Mouse (Mus musculus): ENCODE measurements around the gene Slc39a11. TPM values are rescaled to one million over a fixed set of nuclear protein-coding genes. Genes with fewer than 3 reads are reported as not detected.
A peak's percentile ranks its signal among the peaks of the same experiment; 100 is the strongest.

Slc39a11 gene
- polyA plus RNA-seq, 1 experiment from 2014 or later: 23.5 TPM

DNA sequence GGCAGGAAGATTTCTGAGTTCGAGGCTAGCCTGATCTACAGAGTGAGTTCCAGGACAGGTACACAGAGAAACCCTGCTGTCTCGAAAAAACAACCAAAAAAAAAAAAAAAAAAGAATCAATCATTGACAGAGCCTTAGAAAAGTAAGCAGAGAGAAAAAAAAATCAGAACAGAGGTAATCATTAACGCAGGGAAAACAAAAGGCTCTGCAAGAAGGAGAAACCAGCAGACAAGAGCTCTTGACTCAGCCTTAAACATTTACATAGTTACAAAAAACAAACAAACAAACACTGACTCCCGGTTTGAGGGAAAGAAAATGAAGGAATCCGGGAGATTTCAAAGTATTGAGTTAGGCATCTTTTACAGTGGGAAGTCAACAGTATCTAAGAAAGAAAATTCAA, 40.3 kb downstream of the Slc39a11 start:
- WGBS: 91% methylated on average over 5 of the region's 5 CpGs
- Histone ChIP-seq H3K27ac (ENCODE audit: low read depth, low read length) (no peak overlapping the region), H3K4me1 (ENCODE audit: control insufficient read depth, insufficient read depth, low read length) (0 out of 2 replicates have a peak, but pooled peaks cover 7% of the 10 kb centered on the region), H3K4me3 (ENCODE audit: low read depth, low read length) (no peak overlapping the region), H3K36me3 (ENCODE audit: control insufficient read depth, insufficient read depth, low read length) (no peaks in the 10 kb centered on the region), H3K27me3 (ENCODE audit: control insufficient read depth, insufficient read depth, low read length) (no peaks in the 10 kb centered on the region), H3K9ac (replicated peaks; ENCODE audit: low read depth, low read length) (no peak overlapping the region), H3K9me3 (ENCODE audit: control insufficient read depth, low read length) (no peaks in the 10 kb centered on the region), H3K4me2 (ENCODE audit: low read depth, low read length) (no peak overlapping the region)
- ATAC-seq (ENCODE audit: low read depth): no peak

DNA sequence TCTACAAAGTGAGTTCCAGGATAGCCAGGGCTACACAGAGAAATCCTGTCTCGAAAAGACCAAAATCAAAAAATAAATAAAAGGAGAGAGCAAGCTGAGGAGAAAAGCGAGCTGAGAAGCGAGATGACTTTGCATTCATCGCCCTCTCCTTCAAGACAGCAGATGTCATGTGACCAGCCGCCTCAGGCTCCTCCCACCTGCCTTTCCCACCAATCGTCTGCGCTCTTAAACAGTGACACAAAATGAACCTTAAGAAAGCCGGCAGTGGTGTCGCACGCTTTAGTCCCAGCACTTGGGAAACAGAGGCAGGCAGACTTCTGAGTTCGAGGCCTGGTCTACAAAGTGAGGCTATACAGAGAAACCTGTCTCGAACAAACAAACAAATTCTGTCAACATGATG, 42.3 kb downstream of the Slc39a11 start:
- no peak overlapping the region for H3K4me3 ChIP-seq (ENCODE audit: low read depth, low read length)
- H3K27ac ChIP-seq (ENCODE audit: low read depth, low read length): no peak overlapping the region
- H3K36me3 ChIP-seq (ENCODE audit: control insufficient read depth, insufficient read depth, low read length): no peaks in the 10 kb centered on the region
- no peaks in the 10 kb centered on the region for H3K27me3 ChIP-seq (ENCODE audit: control insufficient read depth, insufficient read depth, low read length)
- no peak overlapping the region for H3K4me2 ChIP-seq (ENCODE audit: low read depth, low read length)
- H3K4me1 ChIP-seq (ENCODE audit: control insufficient read depth, insufficient read depth, low read length): 0 out of 2 replicates have a peak, but pooled peaks cover 7% of the 10 kb centered on the region
- no peaks in the 10 kb centered on the region for H3K9me3 ChIP-seq (ENCODE audit: control insufficient read depth, low read length)
- 98% methylated on average over 12 of the region's 12 CpGs for WGBS
- H3K9ac ChIP-seq (replicated peaks; ENCODE audit: low read depth, low read length): no peak overlapping the region
- ATAC-seq (ENCODE audit: low read depth): no peak

DNA sequence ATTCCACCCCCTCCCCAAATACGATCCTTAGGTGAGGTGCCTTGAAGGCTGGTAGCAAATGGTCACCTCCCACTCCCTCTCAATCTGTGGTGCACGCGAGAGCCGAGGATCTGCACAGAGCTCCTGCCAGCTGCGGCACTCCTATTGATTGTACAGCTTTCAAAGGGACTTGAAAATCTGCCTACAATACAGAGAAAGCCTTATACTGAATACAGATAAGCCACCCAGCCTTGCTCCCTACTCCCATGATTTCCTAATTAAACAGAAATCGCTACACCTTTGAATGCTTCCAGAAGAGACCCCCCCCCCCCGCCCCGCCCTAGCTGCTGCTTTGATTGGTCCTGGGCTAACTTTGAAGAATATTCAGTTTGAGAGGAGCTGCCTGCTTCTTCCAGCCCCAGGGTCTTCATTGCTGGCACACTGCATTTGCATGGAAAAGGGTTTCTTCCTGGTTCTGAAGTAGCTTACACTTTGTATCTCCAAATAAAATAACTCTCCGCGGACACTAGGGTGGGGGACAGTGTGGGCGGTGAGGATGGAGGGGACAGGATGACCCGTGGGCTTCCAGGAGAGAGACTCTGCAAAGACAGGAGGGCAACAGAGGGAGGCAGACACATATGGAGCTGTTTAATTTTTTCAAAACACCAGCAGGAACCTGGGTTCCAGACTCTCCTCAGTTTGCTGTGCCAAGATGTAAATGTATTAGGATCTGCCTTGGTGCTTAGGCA, 48.1 kb downstream of the Slc39a11 start:
- no peaks in the 10 kb centered on the region for H3K27me3 ChIP-seq (ENCODE audit: control insufficient read depth, insufficient read depth, low read length)
- no peaks in the 10 kb centered on the region for H3K4me1 ChIP-seq (ENCODE audit: control insufficient read depth, insufficient read depth, low read length)
- peak overlapping the region; percentile 28; the same call in 1 of the 2 replicates for H3K27ac ChIP-seq (ENCODE audit: low read depth, low read length)
- ATAC-seq (ENCODE audit: low read depth): no peak
- H3K9me3 ChIP-seq (ENCODE audit: control insufficient read depth, low read length): no peaks in the 10 kb centered on the region
- H3K9ac ChIP-seq (replicated peaks; ENCODE audit: low read depth, low read length): no peak overlapping the region
- no peaks in the 10 kb centered on the region for H3K36me3 ChIP-seq (ENCODE audit: control insufficient read depth, insufficient read depth, low read length)
- 39% methylated on average over 12 of the region's 12 CpGs for WGBS
- H3K4me3 ChIP-seq (ENCODE audit: low read depth, low read length): no peak overlapping the region
- no peak overlapping the region for H3K4me2 ChIP-seq (ENCODE audit: low read depth, low read length)

DNA sequence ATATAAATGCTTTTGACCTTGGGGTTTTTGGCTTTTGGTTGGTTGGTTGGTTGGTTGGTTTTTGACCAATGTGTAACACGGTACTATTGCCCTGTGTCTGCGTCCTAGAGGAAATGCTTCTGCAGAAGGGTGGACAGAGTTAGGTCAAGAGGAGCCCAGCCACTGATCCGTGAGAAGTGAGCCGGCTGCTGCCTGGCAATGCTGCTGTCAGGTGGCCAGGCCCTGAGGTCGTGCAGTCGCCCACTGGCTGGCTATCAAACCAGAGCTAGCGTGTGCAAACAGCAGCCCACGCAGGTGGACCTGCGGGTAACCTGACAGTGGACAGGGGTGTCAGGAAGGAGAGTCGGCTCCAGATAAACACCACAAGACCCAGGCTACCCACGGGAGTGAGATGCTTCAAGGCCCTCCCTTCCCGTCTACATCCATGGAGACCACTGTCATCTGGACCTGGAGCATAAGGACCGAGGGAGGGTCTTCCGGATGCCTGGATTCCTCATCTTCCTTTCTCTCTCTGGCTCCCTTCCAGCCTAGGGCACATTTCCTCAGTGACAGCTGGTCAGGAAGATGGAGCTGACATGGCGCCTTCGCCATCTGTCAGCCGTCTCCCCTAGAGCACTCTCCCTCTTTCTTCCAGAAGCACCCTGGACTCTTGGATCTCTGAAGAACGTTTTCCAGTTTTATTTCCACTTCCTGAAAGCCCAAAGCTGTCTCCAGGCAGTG, 49.2 kb downstream of the Slc39a11 start:
- H3K4me3 ChIP-seq (ENCODE audit: low read depth, low read length): no peak overlapping the region
- no peaks in the 10 kb centered on the region for H3K36me3 ChIP-seq (ENCODE audit: control insufficient read depth, insufficient read depth, low read length)
- no peaks in the 10 kb centered on the region for H3K9me3 ChIP-seq (ENCODE audit: control insufficient read depth, low read length)
- no peaks in the 10 kb centered on the region for H3K4me1 ChIP-seq (ENCODE audit: control insufficient read depth, insufficient read depth, low read length)
- H3K4me2 ChIP-seq (ENCODE audit: low read depth, low read length): no peak overlapping the region
- 74% methylated on average over 18 of the region's 18 CpGs for WGBS
- no peak overlapping the region for H3K27ac ChIP-seq (ENCODE audit: low read depth, low read length)
- no peak for ATAC-seq (ENCODE audit: low read depth)
- H3K27me3 ChIP-seq (ENCODE audit: control insufficient read depth, insufficient read depth, low read length): no peaks in the 10 kb centered on the region
- no peak overlapping the region for H3K9ac ChIP-seq (replicated peaks; ENCODE audit: low read depth, low read length)

DNA sequence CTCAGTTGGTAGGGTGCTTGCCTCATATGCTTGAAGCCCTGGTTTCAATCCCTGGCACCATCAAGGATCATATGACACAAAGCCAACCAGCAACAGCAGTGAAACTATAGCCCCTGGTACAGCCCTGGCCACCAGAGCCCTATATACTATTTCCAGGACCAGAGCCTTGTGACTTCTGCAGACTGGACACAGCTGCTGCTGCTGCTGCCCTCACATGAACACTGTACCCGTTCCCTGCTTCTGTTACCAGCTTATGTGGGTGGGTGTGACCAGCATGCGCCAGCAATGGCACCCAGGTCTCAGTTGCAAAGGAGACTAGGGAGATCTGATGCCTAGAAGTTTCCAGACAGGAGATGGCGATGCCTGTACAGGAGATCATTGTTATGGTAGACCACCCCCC, 52.2 kb downstream of the Slc39a11 start:
- H3K4me3 ChIP-seq (ENCODE audit: low read depth, low read length): no peak overlapping the region
- no peak overlapping the region for H3K9ac ChIP-seq (replicated peaks; ENCODE audit: low read depth, low read length)
- no peaks in the 10 kb centered on the region for H3K36me3 ChIP-seq (ENCODE audit: control insufficient read depth, insufficient read depth, low read length)
- H3K27ac ChIP-seq (ENCODE audit: low read depth, low read length): no peak overlapping the region
- ATAC-seq (ENCODE audit: low read depth): no peak
- H3K4me1 ChIP-seq (ENCODE audit: control insufficient read depth, insufficient read depth, low read length): no peaks in the 10 kb centered on the region
- no peaks in the 10 kb centered on the region for H3K9me3 ChIP-seq (ENCODE audit: control insufficient read depth, low read length)
- 88% methylated on average over 3 of the region's 3 CpGs for WGBS
- H3K27me3 ChIP-seq (ENCODE audit: control insufficient read depth, insufficient read depth, low read length): no peaks in the 10 kb centered on the region
- H3K4me2 ChIP-seq (ENCODE audit: low read depth, low read length): no peak overlapping the region

DNA sequence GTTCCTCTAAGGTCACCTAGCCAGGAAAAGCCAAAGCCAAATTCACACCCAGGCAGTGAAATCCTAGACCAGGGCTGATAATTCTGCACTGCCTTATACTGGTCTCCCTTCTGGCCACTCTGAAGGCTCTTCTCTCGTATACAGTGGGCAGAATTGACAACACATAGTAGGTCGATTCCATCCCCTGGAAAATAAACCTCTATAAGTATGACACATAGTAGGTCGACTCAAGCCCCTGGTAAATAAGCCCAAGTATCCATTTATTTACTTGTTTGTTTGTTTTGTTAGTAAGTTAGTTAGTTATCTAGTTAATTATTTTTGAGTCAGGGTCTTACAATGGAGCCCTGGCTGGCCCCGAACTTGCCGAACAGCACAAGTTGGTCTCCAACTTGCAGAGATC, 54.7 kb downstream of the Slc39a11 start:
- Histone ChIP-seq H3K27ac (ENCODE audit: low read depth, low read length) (no peak overlapping the region), H3K9me3 (ENCODE audit: control insufficient read depth, low read length) (no peaks in the 10 kb centered on the region), H3K4me1 (ENCODE audit: control insufficient read depth, insufficient read depth, low read length) (no peaks in the 10 kb centered on the region), H3K4me2 (ENCODE audit: low read depth, low read length) (no peak overlapping the region), H3K27me3 (ENCODE audit: control insufficient read depth, insufficient read depth, low read length) (no peaks in the 10 kb centered on the region), H3K36me3 (ENCODE audit: control insufficient read depth, insufficient read depth, low read length) (no peaks in the 10 kb centered on the region), H3K9ac (replicated peaks; ENCODE audit: low read depth, low read length) (no peak overlapping the region), H3K4me3 (ENCODE audit: low read depth, low read length) (no peak overlapping the region)
- 86% methylated on average over 5 of the region's 5 CpGs for WGBS
- ATAC-seq (ENCODE audit: low read depth): no peak

DNA sequence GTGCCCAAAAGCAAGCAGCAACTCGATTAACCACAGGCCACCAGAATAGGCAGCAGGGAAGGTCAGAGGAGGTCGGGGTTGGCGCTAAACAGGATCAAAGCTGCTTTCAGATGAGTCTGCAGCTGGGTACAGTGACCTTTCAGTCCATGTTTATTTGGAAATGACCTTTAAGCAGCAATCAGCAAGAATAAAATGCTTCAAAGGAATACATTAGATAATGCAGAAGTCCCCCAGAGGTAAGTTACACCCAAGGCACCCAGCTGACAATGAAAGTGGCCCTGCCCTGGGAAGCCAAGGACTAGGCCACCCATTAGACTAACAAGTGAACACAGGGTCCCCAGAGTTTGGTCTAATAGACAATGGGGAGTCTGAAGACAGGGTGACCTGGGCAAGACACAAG, 60.9 kb downstream of the Slc39a11 start:
- H3K4me2 ChIP-seq (ENCODE audit: low read depth, low read length): no peak overlapping the region
- 59% methylated on average over 3 of the region's 3 CpGs for WGBS
- no peak for ATAC-seq (ENCODE audit: low read depth)
- no peak overlapping the region for H3K4me3 ChIP-seq (ENCODE audit: low read depth, low read length)
- 0 out of 2 replicates have a peak, but pooled peaks cover 3% of the 10 kb centered on the region for H3K4me1 ChIP-seq (ENCODE audit: control insufficient read depth, insufficient read depth, low read length)
- H3K9me3 ChIP-seq (ENCODE audit: control insufficient read depth, low read length): no peaks in the 10 kb centered on the region
- H3K27ac ChIP-seq (ENCODE audit: low read depth, low read length): no peak overlapping the region
- no peaks in the 10 kb centered on the region for H3K36me3 ChIP-seq (ENCODE audit: control insufficient read depth, insufficient read depth, low read length)
- H3K9ac ChIP-seq (replicated peaks; ENCODE audit: low read depth, low read length): no peak overlapping the region
- no peaks in the 10 kb centered on the region for H3K27me3 ChIP-seq (ENCODE audit: control insufficient read depth, insufficient read depth, low read length)

DNA sequence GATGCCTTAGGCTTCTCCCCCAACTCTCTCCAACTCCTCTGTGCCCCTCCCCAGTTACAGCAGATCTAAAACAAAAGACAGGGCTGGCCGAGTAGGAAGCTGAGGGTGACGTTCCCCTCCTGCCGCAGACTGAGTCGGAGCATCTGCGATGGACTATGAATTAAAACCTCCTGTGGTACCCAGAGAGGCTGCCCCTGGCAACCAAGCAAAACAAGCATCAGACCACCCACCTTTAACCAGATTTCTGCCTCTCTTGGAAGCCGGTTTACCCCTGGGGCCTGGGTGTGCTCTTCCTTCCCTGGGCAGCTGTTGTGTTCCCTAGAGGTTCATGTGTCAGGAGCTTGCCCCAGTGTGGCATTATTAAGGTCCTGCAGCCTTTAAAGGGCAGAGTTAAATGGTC, 63.5 kb downstream of the Slc39a11 start:
- Histone ChIP-seq H3K4me3 (ENCODE audit: low read depth, low read length) (no peak overlapping the region), H3K9ac (replicated peaks; ENCODE audit: low read depth, low read length) (no peak overlapping the region), H3K4me2 (ENCODE audit: low read depth, low read length) (no peak overlapping the region), H3K9me3 (ENCODE audit: control insufficient read depth, low read length) (no peaks in the 10 kb centered on the region), H3K4me1 (ENCODE audit: control insufficient read depth, insufficient read depth, low read length) (0 out of 2 replicates have a peak, but pooled peaks cover 4% of the 10 kb centered on the region), H3K27ac (ENCODE audit: low read depth, low read length) (no peak overlapping the region), H3K36me3 (ENCODE audit: control insufficient read depth, insufficient read depth, low read length) (no peaks in the 10 kb centered on the region), H3K27me3 (ENCODE audit: control insufficient read depth, insufficient read depth, low read length) (no peaks in the 10 kb centered on the region)
- WGBS: 20% methylated on average over 6 of the region's 6 CpGs
- no peak for ATAC-seq (ENCODE audit: low read depth)

All from neural tube, embryonic 14.5 days (tissue).